Mouse (Mus musculus) E14TG2a.4 (cell line): ENCODE measurements around the gene Slc1a4.

Source experiments
- H3K27me3 ChIP-seq: 2 replicates; pipeline ENCODE4 v1.6.1; 2014; ENCODE audit warnings: low read length, control low read depth; ENCODE audit not compliant: insufficient read depth
- H3K36me3 ChIP-seq: 2 replicates; pipeline ENCODE4 v1.6.1; 2014; ENCODE audit warnings: low read length, control low read depth; ENCODE audit not compliant: insufficient read depth
- H3K4me1 ChIP-seq: replicated peaks from 2 replicates; pipeline ENCODE4 v1.6.1; 2014; ENCODE audit warnings: low read depth, low read length, control low read depth
- H3K4me3 ChIP-seq: replicated peaks from 2 replicates; pipeline ENCODE4 v1.5.1; 2014; ENCODE audit warnings: mild to moderate bottlenecking, low read length
- H3K9me3 ChIP-seq: 2 replicates; pipeline ENCODE4 v1.6.1; 2014; ENCODE audit warnings: low read length, control low read depth
- CTCF ChIP-seq: conservative IDR thresholded peaks from 2 replicates; pipeline ENCODE4 v1.5.1; 2014; ENCODE audit warnings: low read length
- NANOG ChIP-seq: IDR thresholded peaks from 2 replicates; pipeline ENCODE4 v1.6.1; 2014; ENCODE audit warnings: borderline replicate concordance, low read length, mixed read lengths
- POU5F1 ChIP-seq: IDR thresholded peaks from 2 replicates; pipeline ENCODE4 v1.6.1; 2014; ENCODE audit warnings: low read length, borderline replicate concordance

The Slc1a4 gene

DNA sequence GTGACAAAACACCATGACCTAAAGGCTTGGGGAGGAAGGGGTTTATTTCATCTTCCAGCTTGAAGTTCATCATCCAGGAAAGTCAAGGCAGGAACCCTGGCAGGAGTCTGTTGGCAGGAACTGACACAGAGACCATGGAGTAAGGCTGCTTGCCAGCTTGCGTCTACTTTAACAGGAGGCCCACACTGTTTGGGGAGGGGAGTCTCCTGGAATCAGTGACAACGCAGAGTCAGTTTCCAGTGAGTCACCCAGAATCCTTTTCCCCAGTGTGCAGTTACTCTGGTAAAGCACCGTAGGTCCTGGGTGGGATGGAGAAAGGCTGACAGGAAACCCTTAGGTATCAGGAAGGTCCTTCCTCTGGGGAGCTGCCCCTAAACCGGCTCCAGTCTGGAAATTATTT is 77.7 kb downstream of the Slc1a4 start:
- TF ChIP-seq NANOG (no peak), CTCF (no peak)
- Histone ChIP-seq H3K36me3 (no peaks in the 10 kb centered on the region), H3K27me3 (no peaks in the 10 kb centered on the region), H3K4me1 (peaks cover 15% of the 10 kb centered on the region), H3K9me3 (no peaks in the 10 kb centered on the region), H3K4me3 (no peak overlapping the region)

GRCm38 (mm10) chr11:20253088-20253487 is 79.4 kb downstream of the Slc1a4 start:
- Histone ChIP-seq H3K9me3 (no peaks in the 10 kb centered on the region), H3K27me3 (no peaks in the 10 kb centered on the region), H3K4me1 (peaks cover 20% of the 10 kb centered on the region), H3K36me3 (no peaks in the 10 kb centered on the region), H3K4me3 (no peak overlapping the region)
- TF ChIP-seq CTCF, result no peak
- no peak for TF ChIP-seq POU5F1
- TF ChIP-seq NANOG, result no peak
